Mouse (Mus musculus) left cerebral cortex, adult 9 months (tissue): ENCODE results near the gene Kat6b.

Source experiments
- DNase-seq, 2 experiments: peaks; one replicate each; pipeline ENCODE4 v3.0.0; 2022; ENCODE audit warnings: low spot score in 2 of 2

Gene Kat6b

DNA sequence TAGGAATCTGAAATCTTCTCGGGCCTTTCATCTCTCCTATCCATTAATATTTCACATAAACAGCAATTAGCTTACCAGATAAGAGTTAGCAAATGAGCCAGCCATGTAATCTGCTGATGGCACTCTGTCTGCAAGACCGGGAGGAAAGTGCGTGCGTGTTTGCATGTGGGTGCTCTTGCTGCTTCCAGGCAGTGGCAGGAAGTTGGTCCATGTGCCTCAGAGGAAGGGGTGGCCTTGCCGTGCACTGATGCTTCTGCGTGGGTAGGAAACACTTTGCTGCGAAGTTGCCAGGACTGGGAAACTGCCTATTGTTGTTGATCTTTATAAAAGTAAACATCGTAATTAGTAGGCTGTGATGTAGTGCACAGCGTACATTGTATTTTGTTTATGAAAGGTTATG is 42.0 kb downstream of the Kat6b start:
- no peak for DNase-seq

DNA sequence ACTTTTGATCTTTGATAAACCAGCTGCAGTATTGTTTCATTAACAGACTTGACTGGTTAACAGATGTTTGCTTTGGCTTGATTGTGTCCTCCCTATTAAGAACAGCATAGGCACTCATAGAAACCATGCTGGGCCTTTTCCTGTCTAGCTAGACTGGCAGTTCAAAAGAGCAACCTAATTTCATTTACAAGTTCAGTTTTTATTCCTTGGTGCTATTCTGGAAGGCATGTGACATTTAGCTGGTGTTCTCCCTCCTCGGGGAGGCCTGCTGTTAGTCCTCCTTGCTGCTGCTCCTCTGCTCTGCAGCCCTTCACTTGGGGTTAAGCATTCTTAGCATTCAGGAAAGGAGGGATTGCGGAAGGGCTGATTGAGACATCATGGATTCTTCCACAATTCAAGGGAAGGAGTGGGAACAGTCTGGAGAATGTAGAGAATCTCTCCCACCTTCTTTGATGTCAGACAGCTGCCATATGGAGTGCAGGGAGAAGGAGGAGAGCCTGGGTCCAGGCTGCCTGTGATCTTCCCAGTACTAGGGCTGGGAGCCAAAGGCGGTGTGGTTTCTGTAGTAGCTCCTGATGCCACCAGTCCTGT is 42.7 kb downstream of the Kat6b start:
- peak; percentile 59 to 76 for DNase-seq

DNA sequence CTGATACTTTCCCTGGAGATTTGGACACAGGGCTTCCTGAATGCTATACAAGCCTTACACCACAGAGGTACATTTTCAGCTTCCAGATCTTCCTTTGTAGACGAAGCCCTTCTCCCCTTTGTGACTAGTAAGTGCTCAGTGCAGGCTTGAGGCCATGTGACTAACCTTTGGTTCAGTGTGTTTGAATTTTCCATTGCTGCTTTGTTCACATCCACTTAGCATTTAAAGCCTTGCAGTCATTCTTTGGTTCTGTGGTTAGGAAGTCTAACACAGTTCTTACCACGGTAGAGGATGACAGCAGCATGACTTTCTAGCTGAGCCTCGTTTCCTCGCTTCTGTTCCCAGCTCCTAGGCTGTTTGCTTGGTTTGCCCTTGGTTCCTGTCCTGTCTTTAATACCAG is 44.4 kb downstream of the Kat6b start:
- no peak for DNase-seq

DNA sequence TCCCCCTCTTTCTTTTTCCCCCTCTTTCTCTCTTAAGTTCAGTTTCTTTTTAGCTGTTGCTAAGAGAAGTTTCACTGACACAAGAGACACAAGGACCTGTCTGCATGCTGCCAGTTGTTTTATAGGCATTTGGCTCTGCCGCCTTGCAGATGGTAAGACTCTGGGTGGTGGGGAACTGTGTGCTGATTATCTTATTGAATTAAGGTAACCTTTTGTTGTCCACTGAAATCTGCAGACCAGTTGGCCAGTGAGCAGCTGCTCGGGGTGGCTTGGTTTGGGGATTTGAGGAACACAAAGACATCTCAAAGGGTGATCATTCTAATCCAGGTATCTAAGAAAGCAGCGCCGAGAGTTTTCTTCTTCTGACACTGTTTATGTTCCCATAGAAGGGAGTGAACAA is 52.3 kb downstream of the Kat6b start:
- no peak for DNase-seq

- no peak for DNase-seq
These were observed 52.8 kb downstream of the Kat6b start for GRCm38 (mm10) chr14:21534066-21534465.

GRCm38 (mm10) chr14:21534542-21535272 is 53.5 kb downstream of the Kat6b start:
- DNase-seq: no peak

DNA sequence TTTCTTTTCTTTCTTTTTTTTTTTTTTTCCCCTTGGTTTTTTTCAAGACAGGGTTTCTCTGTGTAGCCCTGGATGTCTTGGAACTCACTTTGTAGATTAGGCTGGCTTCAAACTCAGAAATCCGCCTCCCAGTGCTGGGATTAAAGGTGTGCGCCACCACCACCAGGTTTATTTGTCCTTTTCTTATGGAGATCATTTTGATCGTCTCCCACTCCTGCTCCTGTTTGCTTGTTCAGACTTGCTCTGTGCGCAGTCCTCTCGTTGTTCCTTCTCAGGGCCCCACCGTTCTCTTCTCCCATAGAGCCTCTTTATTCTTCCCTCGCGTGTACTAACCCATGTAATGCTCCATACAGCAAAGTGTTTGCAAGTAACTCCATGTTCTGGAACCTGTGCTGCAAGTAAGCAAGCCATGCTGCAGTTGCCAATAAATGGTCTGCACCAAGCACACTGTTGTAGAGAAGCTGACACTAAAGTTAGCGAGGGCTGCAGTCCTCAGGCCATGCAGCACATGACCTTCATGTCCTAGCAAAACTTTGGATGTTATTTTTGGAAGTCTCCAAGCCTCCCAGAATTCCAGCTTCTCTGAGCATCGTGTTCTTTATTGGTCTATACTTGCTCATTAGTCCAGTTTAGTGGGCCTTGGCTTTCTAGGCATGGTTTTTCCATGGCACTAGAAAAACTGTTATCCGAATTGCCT is 55.4 kb downstream of the Kat6b start:
- no peak for DNase-seq

- DNase-seq: no peak
These were observed 56.6 kb downstream of the Kat6b start for GRCm38 (mm10) chr14:21537838-21538237.

DNA sequence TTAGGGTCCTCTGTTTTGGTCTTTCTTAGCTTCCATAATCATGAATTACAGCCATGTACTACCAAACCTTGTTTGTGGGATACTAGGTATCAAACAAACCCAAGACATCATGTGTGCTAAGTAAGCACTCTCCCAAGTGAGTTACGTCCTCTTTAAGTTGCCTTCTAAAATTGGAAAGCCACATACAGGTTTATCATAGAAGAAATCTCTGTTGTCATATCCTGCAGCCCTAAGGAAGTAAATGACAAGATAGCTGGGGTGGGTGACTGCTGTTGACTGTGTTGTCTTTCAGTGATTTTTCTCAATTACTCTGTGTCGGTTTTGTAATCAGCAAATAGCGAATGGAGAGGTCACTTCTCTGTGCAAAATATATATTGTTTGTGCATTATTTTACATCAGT is 58.5 kb downstream of the Kat6b start:
- no peak for DNase-seq

GRCm38 (mm10) chr14:21540361-21540760 is 59.1 kb downstream of the Kat6b start:
- no peak for DNase-seq

DNA sequence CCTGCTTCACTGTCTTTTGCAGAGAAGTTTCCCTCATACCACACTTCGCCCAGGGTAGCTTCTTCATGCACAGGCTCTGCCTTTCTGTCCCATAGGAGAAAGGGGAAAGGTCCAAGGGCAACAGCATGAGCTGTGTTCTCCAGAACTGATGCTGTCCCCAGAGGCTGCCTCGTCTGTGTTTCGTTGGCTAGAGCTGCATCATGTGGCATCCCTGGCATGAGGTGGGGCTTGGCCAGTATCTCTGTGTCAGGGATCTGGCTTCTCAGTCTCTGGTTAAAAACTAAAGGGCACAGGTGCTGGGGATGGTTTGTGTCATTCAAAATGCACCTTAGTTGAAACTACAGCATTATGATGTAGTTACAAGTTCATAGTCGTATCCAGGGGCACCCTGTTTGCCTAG is 64.3 kb downstream of the Kat6b start:
- no peak for DNase-seq

DNA sequence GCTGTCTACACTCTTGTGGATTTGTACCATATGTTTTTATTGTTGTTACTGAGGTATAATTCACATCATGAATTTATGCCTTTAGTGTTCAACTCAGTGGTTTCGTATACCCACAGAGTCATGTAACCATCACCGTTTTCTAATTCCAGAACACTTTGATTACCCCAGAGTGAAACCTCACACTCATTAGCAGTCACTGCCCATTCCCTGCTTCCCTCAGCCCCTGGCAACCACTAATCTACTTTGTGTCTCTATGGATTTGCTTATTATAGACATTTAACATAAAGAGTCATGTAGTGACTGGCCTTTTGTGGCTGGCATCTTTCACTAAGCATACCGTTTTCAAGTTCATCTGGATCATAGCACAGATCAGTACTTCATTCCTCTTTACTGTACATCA is 65.1 kb downstream of the Kat6b start:
- DNase-seq: no peak

DNA sequence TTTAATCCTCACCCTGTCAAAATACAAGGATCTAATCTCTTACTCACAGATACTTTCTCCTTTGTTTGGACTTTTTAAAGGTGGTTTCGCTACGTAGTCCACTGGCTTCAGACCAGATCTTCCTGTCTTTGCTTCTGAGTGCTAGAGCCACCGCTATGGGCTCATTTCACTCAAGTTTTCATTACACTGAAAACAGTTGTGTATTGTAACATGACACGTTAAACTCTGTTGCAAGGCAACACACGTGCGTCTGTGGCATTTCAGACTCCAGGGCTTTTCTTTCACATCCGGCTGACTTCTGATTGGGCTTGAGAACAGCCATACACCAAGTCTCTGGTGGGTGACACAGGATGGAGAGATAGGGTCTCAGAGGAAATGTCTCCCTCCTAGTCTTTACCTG is 66.1 kb downstream of the Kat6b start:
- DNase-seq: no peak

GRCm38 (mm10) chr14:21547965-21548364 is 66.7 kb downstream of the Kat6b start:
- no peak for DNase-seq

DNA sequence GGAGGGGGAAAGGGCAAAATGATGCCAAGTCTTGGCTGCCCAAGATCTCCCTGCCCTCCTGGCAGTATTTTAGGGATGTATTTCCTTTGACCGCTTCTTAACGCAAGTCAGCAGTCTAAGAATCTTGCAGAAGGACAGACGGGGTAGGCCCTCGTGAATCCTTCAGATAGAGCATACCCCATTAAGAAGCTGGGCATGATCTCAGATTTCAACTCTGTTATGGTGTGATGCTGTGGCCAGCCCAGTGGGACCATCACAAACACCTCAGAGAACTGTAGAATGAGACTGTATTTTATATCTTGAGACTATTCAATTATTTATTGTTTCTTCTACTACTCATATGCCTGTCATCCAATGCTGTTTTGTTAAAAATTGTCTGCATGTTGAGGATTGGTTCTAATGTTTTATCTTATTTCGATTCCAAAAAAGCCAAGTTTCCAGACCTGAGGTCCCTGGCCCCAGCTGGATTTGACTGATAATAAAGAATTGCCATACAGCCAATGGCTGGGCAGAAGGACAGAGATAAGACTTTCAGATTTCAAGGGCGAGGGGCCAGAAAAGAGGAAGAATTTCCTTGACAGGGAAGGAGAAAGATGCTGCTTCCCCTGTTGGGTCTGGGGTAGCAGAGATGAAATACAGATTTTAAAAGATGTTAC is 67.8 kb downstream of the Kat6b start:
- no peak for DNase-seq

DNA sequence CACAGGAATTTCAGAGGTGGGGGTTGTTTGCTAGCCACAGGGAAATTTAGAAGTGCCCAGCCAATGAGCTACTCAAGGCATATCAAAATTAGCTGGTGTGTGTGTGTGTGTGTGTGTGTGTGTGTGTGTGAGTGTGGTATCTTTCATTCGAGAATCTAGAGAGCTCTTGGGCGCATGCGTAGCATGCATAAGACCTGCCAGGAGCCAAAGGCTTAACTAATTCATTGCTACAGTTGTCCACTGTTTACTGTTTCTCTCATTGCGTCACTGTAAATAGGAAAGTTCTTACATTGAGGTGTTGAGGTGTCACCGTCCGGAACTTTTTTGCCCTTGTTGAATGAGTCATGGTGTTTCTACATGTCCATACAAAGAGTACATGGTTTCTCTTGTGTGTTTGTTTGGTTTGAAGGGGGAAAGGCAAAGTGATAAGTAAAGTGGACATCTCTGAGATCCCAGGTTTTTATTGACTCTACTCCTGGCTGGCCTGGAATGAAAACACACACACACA is 68.4 kb downstream of the Kat6b start:
- no peak for DNase-seq

DNA sequence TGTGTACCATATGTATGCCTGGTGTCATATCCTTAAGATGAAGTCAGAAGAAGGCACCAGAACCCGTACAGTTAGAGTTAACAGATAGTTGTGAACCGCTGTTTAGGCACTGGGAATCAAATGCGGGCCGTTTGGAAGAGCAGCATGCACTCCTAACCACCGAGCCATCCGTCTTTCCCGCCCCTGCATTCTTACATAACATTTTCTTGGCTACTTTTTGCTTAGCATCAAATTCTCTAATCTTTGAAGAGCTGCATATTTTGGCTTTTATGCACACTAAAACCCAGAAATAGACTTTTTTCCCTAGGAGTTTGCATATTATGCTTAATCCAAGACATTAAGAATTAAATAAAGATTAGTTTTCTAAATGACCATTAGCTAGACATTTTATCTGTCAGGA is 69.3 kb downstream of the Kat6b start:
- DNase-seq: no peak

GRCm38 (mm10) chr14:21551655-21552054 is 70.4 kb downstream of the Kat6b start:
- DNase-seq: no peak

DNA sequence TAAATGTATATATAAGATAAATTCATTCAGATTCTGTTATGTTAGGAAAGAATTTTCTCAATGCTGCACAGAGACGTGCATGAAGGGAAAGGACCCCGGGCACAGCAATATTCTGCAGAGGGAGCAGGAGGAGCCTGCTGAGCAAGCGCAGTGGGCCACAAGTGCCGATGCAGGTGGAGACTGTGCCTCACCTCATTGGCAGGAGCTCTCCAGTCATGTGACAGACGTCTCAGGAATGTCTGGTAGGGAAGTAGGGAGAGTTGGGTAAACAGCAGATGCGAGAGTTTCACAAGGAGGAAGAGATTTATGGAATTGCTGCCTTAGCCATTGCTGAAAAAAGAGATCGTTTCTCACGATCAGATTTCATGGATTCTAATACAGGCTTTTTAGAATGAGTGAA is 71.7 kb downstream of the Kat6b start:
- no peak for DNase-seq

GRCm38 (mm10) chr14:21554046-21554445 is 72.8 kb downstream of the Kat6b start:
- no peak for DNase-seq

DNA sequence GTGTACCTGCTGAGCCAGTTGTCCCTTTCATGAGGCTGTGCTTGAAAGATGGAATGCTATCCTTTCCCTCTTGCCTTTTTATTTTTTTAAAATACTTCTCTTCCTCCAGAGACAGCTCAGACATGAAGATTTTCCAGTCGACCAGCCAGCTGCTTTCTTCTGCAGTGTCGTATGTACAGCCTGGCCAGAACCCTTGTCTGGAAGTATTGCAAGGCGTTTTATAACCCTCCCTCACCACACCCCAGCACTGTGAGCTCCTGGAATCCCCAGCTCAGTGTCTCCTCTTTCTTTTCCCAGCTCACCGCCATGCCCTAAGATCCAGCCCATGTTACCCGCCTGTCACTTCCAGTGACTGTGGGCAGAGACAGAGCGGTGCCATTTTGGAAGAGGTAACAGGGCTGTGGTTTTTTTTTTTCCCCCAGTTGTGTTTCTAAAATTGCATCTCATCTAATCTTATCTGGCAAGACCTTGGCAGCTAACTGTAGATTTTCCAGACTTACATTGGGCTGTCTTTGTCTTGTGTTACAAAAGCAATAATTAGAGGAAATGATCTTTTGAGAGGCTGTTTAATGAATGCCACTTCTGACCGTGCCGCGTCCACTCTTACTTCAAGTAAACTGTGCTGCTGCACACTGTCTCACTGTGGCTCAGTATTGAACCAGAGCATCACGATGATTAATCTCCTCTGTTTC is 77.4 kb downstream of the Kat6b start:
- no peak for DNase-seq

DNA sequence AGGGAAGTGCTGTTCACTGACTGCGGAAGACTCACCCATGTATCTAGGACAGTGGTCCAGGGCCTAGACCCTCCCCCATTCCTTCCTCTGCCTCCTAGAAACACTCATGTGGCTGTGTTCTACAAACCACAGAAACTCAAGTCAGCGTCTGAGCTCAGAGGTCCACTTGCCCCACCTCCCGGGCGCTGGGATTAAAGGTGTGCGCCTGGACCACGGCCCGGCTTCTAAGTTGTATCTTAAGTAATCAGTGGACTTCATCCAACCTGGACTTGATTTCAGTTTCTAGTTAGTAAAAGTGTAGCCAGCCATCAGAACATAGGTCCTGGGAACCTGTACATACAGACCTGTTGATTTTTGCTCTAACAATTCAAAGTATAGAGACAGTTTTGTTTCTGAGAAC is 78.2 kb downstream of the Kat6b start:
- no peak for DNase-seq
